Mouse (Mus musculus): ENCODE measurements at regions not wholly inside any gene's neighbourhood (a gene's known extent, or its start where the extent isn't known, plus 50 kb on each side); places are given as distances from the start of the nearest gene placed in this dataset.

- DNase-seq (ENCODE audit: low spot score in 2 of 2) = no peak
These were observed 167.0 kb downstream of the Nectin3 start for GRCm38 (mm10) chr16:46331336-46331735.

- DNase-seq (ENCODE audit: low spot score in 2 of 2) = no peak
These were observed 144.3 kb upstream of the Gm4737 start for GRCm38 (mm10) chr16:46299079-46299721.

- no peak for DNase-seq (ENCODE audit: low spot score in 2 of 2)
These were observed 142.3 kb upstream of the Gm4737 start for GRCm38 (mm10) chr16:46297192-46297591.

- no peak for DNase-seq (ENCODE audit: low spot score in 2 of 2)
These were observed 141.5 kb upstream of the Gm4737 start for GRCm38 (mm10) chr16:46296412-46296811.

- DNase-seq (ENCODE audit: low spot score in 2 of 2) = no peak
These were observed 139.0 kb upstream of the Gm4737 start for GRCm38 (mm10) chr16:46293831-46294230.

- peak in 1 of 2 experiments; percentile 18 for DNase-seq (ENCODE audit: low spot score in 2 of 2)
These were observed 136.4 kb upstream of the Gm4737 start for GRCm38 (mm10) chr16:46291067-46291833.

- peak; percentile 85 to 92 for DNase-seq (ENCODE audit: low spot score in 2 of 2)
These were observed 135.3 kb upstream of the Gm4737 start for GRCm38 (mm10) chr16:46290199-46290598.

- no peak for DNase-seq (ENCODE audit: low spot score in 2 of 2)
These were observed 112.7 kb upstream of the Gm4737 start for GRCm38 (mm10) chr16:46267533-46267932.

- no peak for DNase-seq (ENCODE audit: low spot score in 2 of 2)
These were observed 96.8 kb upstream of the Gm4737 start for GRCm38 (mm10) chr16:46251639-46252038.

GRCm38 (mm10) chr16:46250943-46251342 lies 96.1 kb upstream of the Gm4737 start:
- DNase-seq (ENCODE audit: low spot score in 2 of 2) = no peak

GRCm38 (mm10) chr16:46245598-46245997 lies 90.7 kb upstream of the Gm4737 start:
- peak in 1 of 2 experiments; percentile 10 for DNase-seq (ENCODE audit: low spot score in 2 of 2)

- DNase-seq (ENCODE audit: low spot score in 2 of 2) = no peak
These were observed 73.9 kb upstream of the Gm4737 start for GRCm38 (mm10) chr16:46228744-46229143.

- DNase-seq (ENCODE audit: low spot score in 2 of 2) = no peak
These were observed 68.3 kb upstream of the Gm4737 start for GRCm38 (mm10) chr16:46223084-46223600.

- no peak for DNase-seq (ENCODE audit: low spot score in 2 of 2)
These were observed 57.6 kb upstream of the Gm4737 start for GRCm38 (mm10) chr16:46212504-46212903.

- DNase-seq (ENCODE audit: low spot score in 2 of 2) = no peak
These were observed 57.0 kb upstream of the Gm4737 start for GRCm38 (mm10) chr16:46211914-46212313.

- DNase-seq (ENCODE audit: low spot score in 2 of 2) = no peak
These were observed 50.2 kb upstream of the Gm4737 start for GRCm38 (mm10) chr16:46205114-46205513.
